Mouse (Mus musculus) cerebellum, adult 2 months (tissue): ENCODE data around the gene Dcst1.

ENCODE experiments used
- CTCF ChIP-seq: fragments of 200-500 bp; IDR thresholded peaks from 2 replicates; pipeline ENCODE4 v1.5.1; 2011; ENCODE audit warnings: low read depth, mild to moderate bottlenecking, control low read depth, low read length, moderate library complexity, borderline replicate concordance; ENCODE audit not compliant: insufficient read depth
- POLR2A ChIP-seq: fragments of 200-500 bp; IDR thresholded peaks from 2 replicates; pipeline ENCODE4 v1.6.1; 2011; ENCODE audit warnings: low read length, control low read depth, borderline replicate concordance; ENCODE audit not compliant: insufficient read depth

GRCm38 (mm10) chr3:89333053-89333452 lies 32.0 kb downstream of the Dcst1 start:
- TF ChIP-seq POLR2A (no peak), CTCF (no peak)
